Mouse (Mus musculus) midbrain, postnatal 0 days (tissue): ENCODE results near the gene Gm3633. TPM values are rescaled to one million over a fixed set of nuclear protein-coding genes. Genes with fewer than 3 reads are reported as not detected.
"Not testable (repeated sequence)": the region's sequence is repeated elsewhere in the genome, so short reads cannot be mapped to it uniquely, and the experiment has no call there.

Source experiments
- ATAC-seq: fragments of 200-750 bp; cut with Nextera tagmentation; 2 replicates; pipeline ENCODE4 v1.8.0; 2017; ENCODE audit warnings: moderate number of reproducible peaks, mild to moderate bottlenecking, moderate TSS enrichment, moderate library complexity; ENCODE audit not compliant: low FRiP score
- DNase-seq: peaks from one replicate; pipeline ENCODE4 v3.0.0-alpha.2; 2015; ENCODE audit warnings: low spot score
- H3K27ac ChIP-seq: fragments of 300-500 bp; sonication (generic); 2 replicates; pipeline ENCODE4 v1.5.1; 2014; ENCODE audit warnings: low read depth, mild to moderate bottlenecking, low read length, mixed read lengths
- H3K27me3 ChIP-seq: fragments of 300-500 bp; sonication (generic); 2 replicates; pipeline ENCODE4 v1.6.1; 2014; ENCODE audit warnings: low read length, control low read depth, mixed read lengths; ENCODE audit not compliant: insufficient read depth
- H3K36me3 ChIP-seq: fragments of 300-500 bp; sonication (generic); 2 replicates; pipeline ENCODE4 v1.6.1; 2014; ENCODE audit warnings: low read length, control low read depth, mixed read lengths; ENCODE audit not compliant: insufficient read depth
- H3K4me1 ChIP-seq: fragments of 300-500 bp; sonication (generic); 2 replicates; pipeline ENCODE4 v1.6.1; 2014; ENCODE audit warnings: mild to moderate bottlenecking, control low read depth, antibody characterized with exemption, low read length, mixed read lengths; ENCODE audit not compliant: insufficient read depth
- H3K4me2 ChIP-seq: fragments of 300-500 bp; sonication (generic); 2 replicates; pipeline ENCODE4 v1.6.1; 2014; ENCODE audit warnings: low read depth, mild to moderate bottlenecking, low read length, mixed read lengths; ENCODE audit not compliant: poor library complexity, severe bottlenecking
- H3K4me3 ChIP-seq: fragments of 300-500 bp; sonication (generic); 2 replicates; pipeline ENCODE4 v1.5.1; 2014; ENCODE audit warnings: low read depth, mild to moderate bottlenecking, low read length, moderate library complexity
- H3K9ac ChIP-seq: fragments of 300-500 bp; sonication (generic); replicated peaks from 2 replicates; pipeline ENCODE4 v1.6.1; 2014; ENCODE audit warnings: mild to moderate bottlenecking, low read length, moderate library complexity, mixed read lengths; ENCODE audit not compliant: poor library complexity, severe bottlenecking
- H3K9me3 ChIP-seq: fragments of 300-500 bp; sonication (generic); 2 replicates; pipeline ENCODE4 v1.6.1; 2016; ENCODE audit warnings: low read length, control low read depth
- WGBS: fragments of 180-500 bp; shearing (Covaris S2); extraction: QIAGEN DNeasy Blood & Tissue Kit; methylation state at CpG from one replicate; pipeline ENCODE4 v1.1.7; 2014; 5-methylcytosine and 5-hydroxymethylcytosine counted together
- microRNA-seq: library from miRNA; unstranded; fragments of <30 nt; microRNA quantifications from one replicate; pipeline ENCODE4, GENCODE M21; 2016; ENCODE audit warnings: borderline number of aligned reads
- polyA plus RNA-seq: library from polyadenylated mRNA; unstranded; fragments of >200 nt; fragmentation: Nextera tagmentation; extraction: Ambion mirVana; gene quantifications from 2 replicates; pipeline ENCODE4 v1.2.1, GENCODE M21; 2015
- total RNA-seq: library from RNA; depleted of rRNA; stranded (reverse); fragments of >200 nt; gene quantifications from 2 replicates; pipeline ENCODE4 v1.2.3, GENCODE M21; 2014; rRNA removed

Gene Gm3633
- total RNA-seq = not detected in 2 replicates
- not detected in 2 replicates for polyA plus RNA-seq

- ATAC-seq, H3K9me3 ChIP-seq, H3K4me1 ChIP-seq, H3K27ac ChIP-seq, DNase-seq, H3K27me3 ChIP-seq, H3K9ac ChIP-seq, H3K4me3 ChIP-seq, H3K4me2 ChIP-seq, H3K36me3 ChIP-seq: not testable (repeated sequence)
- 100% methylated on average over 1 of the region's 2 CpGs for WGBS
Measured at GRCm38 (mm10) chr14:42641817-42642216, at the start of gene Gm3633. Gene Gm3633, minus strand, starts transcription at chr14:42641917.

GRCm38 (mm10) chr14:42655638-42656037 is 13.9 kb upstream of the Gm3633 start, which contains the start of gene Gm10378:
Gene Gm10378, plus strand, starts transcription at chr14:42655938.
- H3K4me2 ChIP-seq, H3K27ac ChIP-seq, H3K4me1 ChIP-seq, H3K36me3 ChIP-seq, H3K9me3 ChIP-seq, ATAC-seq, H3K27me3 ChIP-seq, H3K9ac ChIP-seq, DNase-seq, H3K4me3 ChIP-seq: not testable (repeated sequence)
- WGBS = no CpG with 5 or more reads among the region's 1 CpGs

GRCm38 (mm10) chr14:42599782-42600181 is 41.9 kb downstream of the Gm3633 start, which contains the start of gene Gm17124:
Gene Gm17124, minus strand, starts transcription at chr14:42599882.
- not testable (repeated sequence) for H3K4me3 ChIP-seq, H3K27ac ChIP-seq, H3K9ac ChIP-seq, H3K4me1 ChIP-seq, H3K27me3 ChIP-seq, H3K9me3 ChIP-seq, H3K36me3 ChIP-seq, DNase-seq, H3K4me2 ChIP-seq, ATAC-seq
- no CpG with 5 or more reads among the region's 3 CpGs for WGBS

Small RNA genes lying within 50 kb of the gene (microRNA-seq; reads per million reads assigned to microRNA genes)
- gene Gm23620 = not detected
- not detected for gene Gm25228

Other genes with a start within 250 kb of the Gm3633 start
- not detected in 2 replicates for gene Gm8005, start 202.2 kb downstream of the Gm3633 start, total RNA-seq
- not detected in 2 replicates for gene Gm8005, start 202.2 kb downstream of the Gm3633 start, polyA plus RNA-seq
- not detected in 2 replicates for gene Gm8011, start 178.0 kb downstream of the Gm3633 start, total RNA-seq
- gene Gm8011, start 178.0 kb downstream of the Gm3633 start, polyA plus RNA-seq = not detected in 2 replicates
- gene Gm8020, start 139.6 kb downstream of the Gm3633 start, total RNA-seq = not detected in 2 replicates
- gene Gm8020, start 139.6 kb downstream of the Gm3633 start, polyA plus RNA-seq = not detected in 2 replicates
- gene Gm8024, start 117.6 kb downstream of the Gm3633 start, total RNA-seq = not detected in 2 replicates
- 0.11 TPM in 1 of 2 replicates, not detected in the other for gene Gm8024, start 117.6 kb downstream of the Gm3633 start, polyA plus RNA-seq
- not detected in 2 replicates for gene Gm17124, start 42.0 kb downstream of the Gm3633 start, total RNA-seq
- gene Gm17124, start 42.0 kb downstream of the Gm3633 start, polyA plus RNA-seq = not detected in 2 replicates
- gene Gm10378, start 14.0 kb upstream of the Gm3633 start, total RNA-seq = not detected in 2 replicates
- not detected in 2 replicates for gene Gm10378, start 14.0 kb upstream of the Gm3633 start, polyA plus RNA-seq
- not detected in 2 replicates for gene Gm3015, start 126.9 kb upstream of the Gm3633 start, total RNA-seq
- not detected in 2 replicates for gene Gm3015, start 126.9 kb upstream of the Gm3633 start, polyA plus RNA-seq
- gene Gm10377, start 156.1 kb upstream of the Gm3633 start, total RNA-seq = not detected in 2 replicates
- gene Gm10377, start 156.1 kb upstream of the Gm3633 start, polyA plus RNA-seq = not detected in 2 replicates
- gene Gm21977, start 211.6 kb upstream of the Gm3633 start, total RNA-seq = not detected in 2 replicates
- not detected in 2 replicates for gene Gm21977, start 211.6 kb upstream of the Gm3633 start, polyA plus RNA-seq